Comparison of ENCODE assay signal across 30 mouse cellular contexts in the genomic region with DNA sequence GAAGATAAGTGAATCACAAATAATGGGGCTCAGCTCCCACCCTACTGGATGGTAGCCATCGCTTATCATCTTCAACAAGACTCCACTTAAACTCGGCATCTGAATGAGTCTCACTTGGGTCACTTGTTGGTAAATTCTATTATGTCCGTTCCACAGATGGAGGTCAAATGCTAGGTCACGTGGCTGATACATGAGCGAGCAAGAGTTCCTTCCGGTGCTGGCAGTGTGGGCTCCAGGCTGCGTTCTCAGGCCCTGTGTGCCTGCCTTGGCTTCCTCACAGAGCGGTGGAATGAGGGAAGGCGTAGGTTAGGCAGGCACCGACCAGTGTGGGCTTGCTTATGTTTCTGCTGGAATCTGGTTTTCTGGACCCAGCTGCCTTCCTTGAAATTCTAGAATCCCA. TPM values are rescaled to one million over a fixed set of nuclear protein-coding genes. Genes with fewer than 3 reads are reported as not detected.
A peak's percentile ranks its signal among the peaks of the same experiment; 100 is the strongest.
DNase-seq lines count a peak whose midpoint lies in the region; ATAC-seq and TF ChIP-seq lines count a peak whose summit lies in the region.
"Had no signal": no experiment of that assay in that cellular context is flagged by ENCODE, and none has a peak within 500 bp of the region (broad histone marks: within the 10 kb centered on the region; RNA-seq: fewer than 3 reads in every experiment).

No protein-coding gene starts in this region.

- H3K9ac ChIP-seq in heart, embryonic 12.5 days: no peak overlapping the region
- H3K9ac ChIP-seq in heart, postnatal 0 days (replicated peaks; ENCODE audit: low read depth, low read length): no peak overlapping the region
- H3K9ac ChIP-seq in lung, embryonic 16.5 days (ENCODE audit: low read length): no peak overlapping the region
- H3K9ac ChIP-seq: hindbrain, embryonic 13.5 days had no signal

- H3K27ac ChIP-seq in heart, embryonic 12.5 days (ENCODE audit: poor library complexity, severe bottlenecking): peak overlapping the region; percentile 51
- H3K27ac ChIP-seq in heart, postnatal 0 days (ENCODE audit: low read depth): peak overlapping the region; percentile 53
- peak overlapping the region; percentile 23; the same call in 1 of the 2 replicates for H3K27ac ChIP-seq in lung, embryonic 16.5 days (ENCODE audit: low read length)
- H3K27ac ChIP-seq: hindbrain, embryonic 13.5 days; macrophage had no signal

- peaks cover 28% of the 10 kb centered on the region for H3K4me1 ChIP-seq in heart, embryonic 12.5 days (replicated peaks)
- peaks cover 16% of the 10 kb centered on the region for H3K4me1 ChIP-seq in heart, postnatal 0 days (ENCODE audit: control insufficient read depth, insufficient read depth)
- H3K4me1 ChIP-seq in lung, embryonic 16.5 days (replicated peaks; ENCODE audit: control insufficient read depth, insufficient read depth, low read length): no peaks in the 10 kb centered on the region; the same call in 1 of the 2 replicates
- H3K4me1 ChIP-seq: hindbrain, embryonic 13.5 days had no signal

- H3K36me3 ChIP-seq in heart, embryonic 12.5 days: peaks cover 12% of the 10 kb centered on the region
- H3K36me3 ChIP-seq in heart, postnatal 0 days (replicated peaks; ENCODE audit: control insufficient read depth, insufficient read depth, low read length): peaks cover 9% of the 10 kb centered on the region; the same call in 1 of the 2 replicates
- peaks cover 4% of the 10 kb centered on the region for H3K36me3 ChIP-seq in lung, embryonic 16.5 days (ENCODE audit: control insufficient read depth, insufficient read depth, low read length)

- TF ChIP-seq CTCF in heart, postnatal 0 days (IDR thresholded peaks at IDR 0.05; ENCODE audit: low read depth): no peak

- 63% methylated on average over 10 of the region's 10 CpGs for WGBS in heart, embryonic 12.5 days
- 43% methylated on average over 10 of the region's 10 CpGs for WGBS in heart, postnatal 0 days
- 72% methylated on average over 10 of the region's 10 CpGs for WGBS in lung, embryonic 16.5 days

- no peak overlapping the region for H3K4me2 ChIP-seq in heart, embryonic 12.5 days
- no peak overlapping the region for H3K4me2 ChIP-seq in heart, postnatal 0 days (ENCODE audit: low read depth, low read length)
- H3K4me2 ChIP-seq in lung, embryonic 16.5 days (ENCODE audit: low read depth, low read length): no peak overlapping the region
- H3K4me2 ChIP-seq: hindbrain, embryonic 13.5 days had no signal

- no peak for ATAC-seq in heart, embryonic 12.5 days (ENCODE audit: insufficient number of reproducible peaks, low FRiP score)
- no peak for ATAC-seq in heart, postnatal 0 days (ENCODE audit: insufficient read depth, low read depth)
- ATAC-seq in lung, embryonic 16.5 days (ENCODE audit: low read depth): no peak
- ATAC-seq: forebrain, embryonic 14.5 days; intestine, embryonic 16.5 days had no signal

- DNase-seq in heart, postnatal 25 days (ENCODE audit: low spot score): no peak
- DNase-seq in heart, postnatal 0 days (ENCODE audit: low spot score): no peak
- no peak for DNase-seq in heart, postnatal 4 days
- DNase-seq in lung, postnatal 14 days: no peak
- no peak for DNase-seq in testis, postnatal 10 days (ENCODE audit: low spot score)
- DNase-seq: B cell, adult 2 months; cerebellum, adult 8-10 months; cerebellum, postnatal 25 days; gastrocnemius, postnatal 14 days; kidney, adult 9 months; kidney, postnatal 10 days; layer of hippocampus, postnatal 36 days; left cerebral cortex, postnatal 4 days; lung, adult 18-20 months; midbrain, embryonic 14.5 days; thymus, postnatal 4 days had no signal

- intact Hi-C loops in heart, postnatal 25 days (cut with DNase I): no loop called here

- H3K4me3 ChIP-seq in heart, embryonic 12.5 days: no peak overlapping the region
- no peak overlapping the region for H3K4me3 ChIP-seq in heart, postnatal 0 days (ENCODE audit: low read depth, low read length)
- no peak overlapping the region for H3K4me3 ChIP-seq in lung, embryonic 16.5 days (ENCODE audit: low read length)
- H3K4me3 ChIP-seq: hindbrain, embryonic 13.5 days had no signal

- TF ChIP-seq EP300 in heart, postnatal 0 days (IDR thresholded peaks at IDR 0.05; ENCODE audit: low read depth): no peak

- no peaks in the 10 kb centered on the region for H3K9me3 ChIP-seq in heart, embryonic 12.5 days (replicated peaks)
- H3K9me3 ChIP-seq in heart, postnatal 0 days (replicated peaks; ENCODE audit: control insufficient read depth, low read length): no peaks in the 10 kb centered on the region
- H3K9me3 ChIP-seq in lung, embryonic 16.5 days (ENCODE audit: control insufficient read depth, low read length): no peaks in the 10 kb centered on the region
- H3K9me3 ChIP-seq: hindbrain, embryonic 13.5 days had no signal

- no peaks in the 10 kb centered on the region for H3K27me3 ChIP-seq in heart, embryonic 12.5 days (replicated peaks)
- no peaks in the 10 kb centered on the region for H3K27me3 ChIP-seq in heart, postnatal 0 days (ENCODE audit: control insufficient read depth, insufficient read depth, low read length)
- H3K27me3 ChIP-seq in lung, embryonic 16.5 days (ENCODE audit: control insufficient read depth, insufficient read depth, low read depth, low read length): no peaks in the 10 kb centered on the region
- H3K27me3 ChIP-seq: hindbrain, embryonic 13.5 days had no signal

RNA-seq across cellular contexts. Expression of gene Stoml3, which starts 1.9 kb away (rescaled TPM):
- not detected in 2 replicates for polyA plus RNA-seq in heart, embryonic 12.5 days (2016; fragmentation: Nextera tagmentation; extraction: Ambion mirVana)
- not detected for total RNA-seq in heart, postnatal 25 days (2021)
- total RNA-seq in heart, postnatal 0 days (2014; rRNA removed; ENCODE audit: low replicate concordance): 1.6 TPM in 1 of 2 replicates, not detected in the other
- polyA plus RNA-seq in heart, postnatal 0 days (2015; fragmentation: Nextera tagmentation; extraction: Ambion mirVana): not detected in 2 replicates
- total RNA-seq in heart, postnatal 4 days (2021): not detected
- polyA plus RNA-seq in lung, embryonic 16.5 days (2015; fragmentation: Nextera tagmentation; extraction: Ambion mirVana): not detected in 2 replicates
- total RNA-seq: adrenal gland, adult 18-20 months; adrenal gland, postnatal 4 days; gastrocnemius, postnatal 14 days; granulocyte monocyte progenitor cell, adult 5-6 weeks; left cerebral cortex, postnatal 4 days; monocyte, adult 5-6 weeks had no signal
- polyA plus RNA-seq: embryonic facial prominence, embryonic 11.5 days; forebrain, embryonic 14.5 days; hindbrain, embryonic 13.5 days; intestine, embryonic 16.5 days; large intestine, adult 2 months; liver, embryonic 11.5 days; macrophage; midbrain, embryonic 14.5 days; thymus, postnatal 0 days had no signal

RNA-seq across cellular contexts. Expression of gene Proser1, which starts 23.1 kb away (rescaled TPM):
- 15.3 and 19.6 TPM in 2 replicates for polyA plus RNA-seq in heart, embryonic 12.5 days (2016; fragmentation: Nextera tagmentation; extraction: Ambion mirVana)
- total RNA-seq in heart, postnatal 25 days (2021): 1 to 10 TPM; 8.8 to 9.7 TPM
- 2.4 and 4.3 TPM in 2 replicates for total RNA-seq in heart, postnatal 0 days (2014; rRNA removed; ENCODE audit: low replicate concordance)
- polyA plus RNA-seq in heart, postnatal 0 days (2015; fragmentation: Nextera tagmentation; extraction: Ambion mirVana): 8.2 and 8.6 TPM in 2 replicates
- 10 to 100 TPM; 15.5 to 16.7 TPM for total RNA-seq in heart, postnatal 4 days (2021)
- polyA plus RNA-seq in lung, embryonic 16.5 days (2015; fragmentation: Nextera tagmentation; extraction: Ambion mirVana): 16.2 and 17.1 TPM in 2 replicates

RNA-seq across cellular contexts. Expression of gene Nhlrc3, which starts 23.4 kb away (rescaled TPM):
- 9.2 and 9.7 TPM in 2 replicates for polyA plus RNA-seq in heart, embryonic 12.5 days (2016; fragmentation: Nextera tagmentation; extraction: Ambion mirVana)
- total RNA-seq in heart, postnatal 25 days (2021): 1 to 10 TPM; 4.9 TPM
- total RNA-seq in heart, postnatal 0 days (2014; rRNA removed; ENCODE audit: low replicate concordance): 4.9 and 5.1 TPM in 2 replicates
- 4.0 and 4.2 TPM in 2 replicates for polyA plus RNA-seq in heart, postnatal 0 days (2015; fragmentation: Nextera tagmentation; extraction: Ambion mirVana)
- 1 to 10 TPM; 9.7 TPM for total RNA-seq in heart, postnatal 4 days (2021)
- polyA plus RNA-seq in lung, embryonic 16.5 days (2015; fragmentation: Nextera tagmentation; extraction: Ambion mirVana): 8.1 and 8.9 TPM in 2 replicates
